ENCODE assay signal across 8 mouse cellular contexts in the genomic region with DNA sequence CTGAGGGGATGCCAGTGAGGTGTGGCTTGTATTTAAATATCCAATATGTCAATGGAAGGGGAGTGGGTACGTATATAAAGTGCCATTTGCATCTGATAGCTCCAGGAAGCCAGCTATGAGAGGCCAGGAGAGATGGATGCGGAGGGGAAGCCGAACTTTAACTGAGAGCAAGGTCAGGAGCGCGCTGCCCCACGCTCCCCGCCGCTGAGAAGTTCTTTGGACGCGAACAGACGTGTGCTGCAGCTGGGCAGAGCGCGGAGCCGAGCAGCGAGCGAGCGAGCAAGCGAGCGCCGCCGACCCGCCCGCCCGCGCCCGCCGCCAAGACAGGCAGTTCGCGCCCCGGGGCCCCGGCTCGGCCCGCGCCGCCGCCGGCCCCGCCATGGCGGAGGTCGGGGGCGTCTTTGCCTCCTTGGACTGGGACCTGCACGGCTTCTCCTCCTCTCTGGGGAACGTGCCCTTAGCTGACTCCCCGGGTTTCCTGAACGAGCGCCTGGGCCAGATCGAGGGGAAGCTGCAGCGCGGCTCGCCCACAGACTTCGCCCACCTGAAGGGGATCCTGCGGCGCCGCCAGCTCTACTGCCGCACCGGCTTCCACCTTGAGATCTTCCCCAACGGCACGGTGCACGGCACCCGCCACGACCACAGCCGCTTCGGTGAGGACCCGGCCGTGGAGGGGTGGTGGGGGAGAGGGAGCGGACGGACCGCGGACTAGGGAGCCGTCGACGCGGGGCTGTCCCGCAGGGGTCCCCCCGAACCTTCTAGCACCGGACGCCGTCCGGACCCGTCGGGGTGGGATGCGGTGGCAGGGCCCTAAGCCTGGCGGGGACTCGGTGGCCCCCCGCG. TPM values are rescaled to one million over a fixed set of nuclear protein-coding genes. Genes with fewer than 3 reads are reported as not detected.
DNase-seq lines count a peak whose midpoint lies in the region; ATAC-seq and TF ChIP-seq lines count a peak whose summit lies in the region.

A gene (plus strand): TSS at position 118 of the 843 bp plus-strand sequence.

- TF ChIP-seq CTCF in lung, embryonic 14.5 days (IDR thresholded peaks at IDR 0.05; ENCODE audit: low read depth): no peak

- H3K4me3 ChIP-seq in lung, embryonic 14.5 days (ENCODE audit: low read depth, low read length): peak within 1 kb of the TSS; percentile 35
- H3K4me3 ChIP-seq in intestine, embryonic 15.5 days (replicated peaks): peak within 1 kb of the TSS; percentile 41
- peak within 1 kb of the TSS; percentile 42 for H3K4me3 ChIP-seq in midbrain, embryonic 16.5 days (ENCODE audit: low read depth, low read length)

- ATAC-seq in lung, embryonic 14.5 days (ENCODE audit: insufficient read depth): peak; percentile 35; the same call in 1 of the 2 replicates
- ATAC-seq in intestine, embryonic 15.5 days: peak; percentile 51
- ATAC-seq in midbrain, embryonic 16.5 days: peak; percentile 66

- H3K9ac ChIP-seq in lung, embryonic 14.5 days: no peak within 1 kb of the TSS
- 0 out of 2 replicates have a peak within 1 kb of the TSS, but pooled peaks have one; percentile 17 for H3K9ac ChIP-seq in intestine, embryonic 15.5 days
- peak within 1 kb of the TSS; percentile 46; the same call in 1 of the 2 replicates for H3K9ac ChIP-seq in midbrain, embryonic 16.5 days (ENCODE audit: low read depth, low read length)

- no peaks in the 10 kb centered on the region for H3K36me3 ChIP-seq in lung, embryonic 14.5 days (ENCODE audit: insufficient read depth)
- no peaks in the 10 kb centered on the region for H3K36me3 ChIP-seq in intestine, embryonic 15.5 days
- no peaks in the 10 kb centered on the region for H3K36me3 ChIP-seq in midbrain, embryonic 16.5 days (ENCODE audit: control insufficient read depth, insufficient read depth, low read length)

- no peaks in the 10 kb centered on the region for H3K9me3 ChIP-seq in lung, embryonic 14.5 days (ENCODE audit: low read depth, low read length)
- no peaks in the 10 kb centered on the region for H3K9me3 ChIP-seq in intestine, embryonic 15.5 days
- H3K9me3 ChIP-seq in midbrain, embryonic 16.5 days (replicated peaks; ENCODE audit: control insufficient read depth, low read length, poor library complexity, severe bottlenecking): no peaks in the 10 kb centered on the region

- H3K27me3 ChIP-seq in lung, embryonic 14.5 days (ENCODE audit: insufficient read depth, low read length): peaks cover 49% of the 10 kb centered on the region
- H3K27me3 ChIP-seq in intestine, embryonic 15.5 days (replicated peaks): peaks cover 33% of the 10 kb centered on the region
- peaks cover 36% of the 10 kb centered on the region for H3K27me3 ChIP-seq in midbrain, embryonic 16.5 days (ENCODE audit: control insufficient read depth, insufficient read depth, low read depth, low read length)

- peak; percentile 18 for DNase-seq in lung, embryonic 14.5 days
- no peak for DNase-seq in lung, postnatal 14 days
- DNase-seq in cerebellum, postnatal 14 days: peak; percentile 5
- peak; percentile 14 to 23 for DNase-seq in gastrocnemius, postnatal 4 days (ENCODE audit: low spot score in 2 of 2)
- no peak for DNase-seq in left cerebral cortex, adult 18-20 months (ENCODE audit: low spot score in 2 of 2)
- no peak for DNase-seq in urinary bladder, postnatal 14 days (ENCODE audit: low spot score)

- H3K27ac ChIP-seq in lung, embryonic 14.5 days (ENCODE audit: low read depth): no peak within 1 kb of the TSS
- H3K27ac ChIP-seq in intestine, embryonic 15.5 days: no peak within 1 kb of the TSS
- H3K27ac ChIP-seq in midbrain, embryonic 16.5 days (ENCODE audit: low read length): no peak within 1 kb of the TSS

- WGBS in lung, embryonic 14.5 days: 6% methylated on average over 48 of the region's 86 CpGs
- 14% methylated on average over 52 of the region's 86 CpGs for WGBS in intestine, embryonic 15.5 days
- WGBS in midbrain, embryonic 16.5 days: 14% methylated on average over 57 of the region's 86 CpGs

- H3K4me2 ChIP-seq in lung, embryonic 14.5 days: peak within 1 kb of the TSS; percentile 57
- peak within 1 kb of the TSS; percentile 77 for H3K4me2 ChIP-seq in intestine, embryonic 15.5 days (replicated peaks)
- H3K4me2 ChIP-seq in midbrain, embryonic 16.5 days (ENCODE audit: low read length): peak within 1 kb of the TSS; percentile 68

- no peaks in the 10 kb centered on the region for H3K4me1 ChIP-seq in lung, embryonic 14.5 days (ENCODE audit: insufficient read depth)
- 0 out of 2 replicates have a peak, but pooled peaks cover 8% of the 10 kb centered on the region for H3K4me1 ChIP-seq in intestine, embryonic 15.5 days (replicated peaks)
- H3K4me1 ChIP-seq in midbrain, embryonic 16.5 days (ENCODE audit: control insufficient read depth, insufficient read depth, low read length): peaks cover 2% of the 10 kb centered on the region

RNA-seq across cellular contexts. Expression of the gene that starts here (rescaled TPM):
- polyA plus RNA-seq in lung, embryonic 14.5 days (2014; fragmentation: Nextera tagmentation; extraction: Ambion mirVana): 0.11 TPM in 1 of 2 replicates, not detected in the other
- 1 to 10 TPM; 4.1 to 4.6 TPM for total RNA-seq in gastrocnemius, postnatal 4 days (2021)
- polyA plus RNA-seq in intestine, embryonic 15.5 days (2015; fragmentation: Nextera tagmentation; extraction: Ambion mirVana): 0.23 TPM in 2 replicates
- not detected in 2 replicates for polyA plus RNA-seq in midbrain, embryonic 16.5 days (2015; fragmentation: Nextera tagmentation; extraction: Ambion mirVana)
- under 1 TPM; 0.28 to 0.40 TPM for total RNA-seq in left cerebral cortex, adult 18-20 months (2021)

Comparison
In these comparisons a context has a peak if more than half of its experiments do, and no peak if none do; other contexts are left out.
1. Peak in DNase-seq, ATAC-seq, H3K4me3 ChIP-seq and H3K4me2 ChIP-seq in lung, embryonic 14.5 days; RNA of the gene not detected or under 1 TPM.
2. Peak in ATAC-seq, H3K4me3 ChIP-seq, H3K9ac ChIP-seq and H3K4me2 ChIP-seq in intestine, embryonic 15.5 days; RNA of the gene not detected or under 1 TPM.
3. Peak in ATAC-seq, H3K4me3 ChIP-seq, H3K9ac ChIP-seq and H3K4me2 ChIP-seq in midbrain, embryonic 16.5 days; RNA of the gene not detected or under 1 TPM.
4. DNase-seq: peak in cerebellum, postnatal 14 days (2 of 2) and gastrocnemius, postnatal 4 days (2 of 2); none in lung, postnatal 14 days (single experiment), left cerebral cortex, adult 18-20 months (0 of 2) and urinary bladder, postnatal 14 days (single experiment).
5. Peak in every context shown above with its lines, with median percentiles within 50 percentile points of each other: ATAC-seq, H3K4me2 ChIP-seq and H3K4me3 ChIP-seq.